ENCODE assay signal across 10 mouse cellular contexts in genomic region chr1:61234298-61234682, GRCm38 (mm10).
DNase-seq lines count a peak whose midpoint lies in the region; ATAC-seq and TF ChIP-seq lines count a peak whose summit lies in the region.
"Had no signal": no experiment of that assay in that cellular context is flagged by ENCODE, and none has a peak within 500 bp of the region (broad histone marks: within the 10 kb centered on the region; RNA-seq: fewer than 3 reads in every experiment).

No protein-coding gene starts in this region.

- no peak overlapping the region for H3K27ac ChIP-seq in lung, embryonic 14.5 days (ENCODE audit: low read depth)
- no peak overlapping the region for H3K27ac ChIP-seq in hindbrain, postnatal 0 days
- no peak overlapping the region for H3K27ac ChIP-seq in midbrain, postnatal 0 days (ENCODE audit: low read depth, low read length)

- 18% methylated on average over 1 of the region's 1 CpGs for WGBS in lung, embryonic 14.5 days
- WGBS in hindbrain, postnatal 0 days: 8% methylated on average over 1 of the region's 1 CpGs
- 6% methylated on average over 1 of the region's 1 CpGs for WGBS in midbrain, postnatal 0 days

- no peak for ATAC-seq in cerebellum, adult (ENCODE audit: insufficient number of reproducible peaks, low FRiP score, low TSS enrichment)
- no peak for ATAC-seq in lung, embryonic 14.5 days (ENCODE audit: insufficient read depth)
- peak; percentile 12; the same call in 1 of the 2 replicates for ATAC-seq in hindbrain, postnatal 0 days
- ATAC-seq in midbrain, postnatal 0 days (ENCODE audit: low FRiP score): no peak
- ATAC-seq: Patski had no signal

- H3K27me3 ChIP-seq in lung, embryonic 14.5 days (ENCODE audit: insufficient read depth, low read length): no peaks in the 10 kb centered on the region
- H3K27me3 ChIP-seq in hindbrain, postnatal 0 days (ENCODE audit: insufficient read depth, low read length): no peaks in the 10 kb centered on the region
- no peaks in the 10 kb centered on the region for H3K27me3 ChIP-seq in midbrain, postnatal 0 days (ENCODE audit: insufficient read depth, low read length)

- peak; percentile 39 to 56 for DNase-seq in cerebellum, postnatal 10 days
- DNase-seq in lung, embryonic 14.5 days: no peak
- DNase-seq in lung, adult 18-20 months: no peak
- DNase-seq in hindbrain, postnatal 0 days (ENCODE audit: low spot score): peak; percentile 3
- DNase-seq in midbrain, postnatal 0 days (ENCODE audit: low spot score): peak; percentile 5
- no peak for DNase-seq in right cerebral cortex, postnatal 14 days
- DNase-seq in left cerebral cortex, adult 11 months (ENCODE audit: low spot score): no peak
- DNase-seq: lung, postnatal 36 days had no signal

- TF ChIP-seq CTCF in lung, embryonic 14.5 days (IDR thresholded peaks at IDR 0.05; ENCODE audit: low read depth): no peak
- no peak for TF ChIP-seq CTCF in hindbrain, postnatal 0 days (IDR thresholded peaks at IDR 0.05; ENCODE audit: low read depth)
- no peak for TF ChIP-seq CTCF in midbrain, postnatal 0 days (IDR thresholded peaks at IDR 0.05)

- H3K4me3 ChIP-seq in lung, embryonic 14.5 days (ENCODE audit: low read depth, low read length): no peak overlapping the region
- no peak overlapping the region for H3K4me3 ChIP-seq in hindbrain, postnatal 0 days (ENCODE audit: low read length)
- H3K4me3 ChIP-seq in midbrain, postnatal 0 days (ENCODE audit: low read depth, low read length): no peak overlapping the region

- H3K4me1 ChIP-seq in lung, embryonic 14.5 days (ENCODE audit: insufficient read depth): peaks cover 8% of the 10 kb centered on the region; the same call in 1 of the 2 replicates
- H3K4me1 ChIP-seq in hindbrain, postnatal 0 days (ENCODE audit: insufficient read depth, low read length): peaks cover 9% of the 10 kb centered on the region
- peaks cover 9% of the 10 kb centered on the region; the same call in 1 of the 2 replicates for H3K4me1 ChIP-seq in midbrain, postnatal 0 days (ENCODE audit: insufficient read depth, low read length)

- no peaks in the 10 kb centered on the region for H3K9me3 ChIP-seq in lung, embryonic 14.5 days (ENCODE audit: low read depth, low read length)
- H3K9me3 ChIP-seq in hindbrain, postnatal 0 days (ENCODE audit: low read length): no peaks in the 10 kb centered on the region
- H3K9me3 ChIP-seq in midbrain, postnatal 0 days (ENCODE audit: low read length): no peaks in the 10 kb centered on the region

- no peak overlapping the region for H3K9ac ChIP-seq in lung, embryonic 14.5 days
- no peak overlapping the region for H3K9ac ChIP-seq in hindbrain, postnatal 0 days (replicated peaks; ENCODE audit: low read length)
- H3K9ac ChIP-seq in midbrain, postnatal 0 days (replicated peaks; ENCODE audit: low read length, poor library complexity, severe bottlenecking): 0 out of 2 replicates have a peak overlapping the region, but pooled peaks have one; percentile 29

- H3K4me2 ChIP-seq in lung, embryonic 14.5 days: peak overlapping the region; percentile 38; the same call in 1 of the 2 replicates
- peak overlapping the region; percentile 44 for H3K4me2 ChIP-seq in hindbrain, postnatal 0 days (ENCODE audit: low read depth, low read length)
- H3K4me2 ChIP-seq in midbrain, postnatal 0 days (ENCODE audit: low read depth, low read length, poor library complexity, severe bottlenecking): peak overlapping the region; percentile 28; the same call in 1 of the 2 replicates

- no peaks in the 10 kb centered on the region for H3K36me3 ChIP-seq in lung, embryonic 14.5 days (ENCODE audit: insufficient read depth)
- H3K36me3 ChIP-seq in hindbrain, postnatal 0 days (ENCODE audit: insufficient read depth, low read length): no peaks in the 10 kb centered on the region
- H3K36me3 ChIP-seq in midbrain, postnatal 0 days (ENCODE audit: insufficient read depth, low read length): no peaks in the 10 kb centered on the region

Comparison
In these comparisons a context has a peak if more than half of its experiments do, and no peak if none do; other contexts are left out.
1. DNase-seq: peak in cerebellum, postnatal 10 days (2 of 2), hindbrain, postnatal 0 days (single experiment) and midbrain, postnatal 0 days (single experiment); none in lung, embryonic 14.5 days (single experiment), lung, adult 18-20 months (0 of 2), right cerebral cortex, postnatal 14 days (single experiment) and left cerebral cortex, adult 11 months (single experiment).
2. Peak in every context shown above with its lines, with median percentiles within 50 percentile points of each other: H3K4me2 ChIP-seq.